Mouse (Mus musculus): ENCODE data around the gene Tub. TPM values are rescaled to one million over a fixed set of nuclear protein-coding genes. Genes with fewer than 3 reads are reported as not detected.
A peak's percentile ranks its signal among the peaks of the same experiment; 100 is the strongest.

Tub gene
- polyA plus RNA-seq, 1 experiment from 2014 or later, result 2.5 TPM

DNA sequence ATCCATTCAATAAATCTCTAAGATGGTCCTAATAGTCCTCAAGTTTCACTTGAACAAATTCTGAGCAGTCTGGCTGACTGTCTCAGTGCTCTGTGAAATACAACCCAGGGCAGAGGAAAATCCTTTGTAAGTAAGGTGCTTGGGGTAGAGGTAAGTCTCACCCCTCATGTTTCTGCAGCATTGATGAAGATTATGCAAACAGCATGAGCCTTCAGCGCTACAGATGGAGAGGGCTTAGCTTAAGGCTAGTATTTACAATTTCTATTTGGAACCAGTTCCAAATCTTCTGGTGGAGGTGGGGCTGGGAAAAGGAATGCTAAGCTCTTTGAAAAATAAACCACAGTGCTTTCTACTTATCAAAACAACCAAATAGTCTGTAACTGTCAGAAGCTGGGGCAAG, 88.8 kb downstream of the Tub start:
- Histone ChIP-seq H3K9me3 (no peaks in the 10 kb centered on the region), H3K27me3 (no peaks in the 10 kb centered on the region), H3K4me1 (no peaks in the 10 kb centered on the region), H3K4me3 (no peak overlapping the region), H3K4me2 (no peak overlapping the region), H3K36me3 (no peaks in the 10 kb centered on the region), H3K9ac (no peak overlapping the region), H3K27ac (no peak overlapping the region)
- 42% methylated on average over 1 of the region's 1 CpGs for WGBS
- no peak for ATAC-seq (ENCODE audit: insufficient number of reproducible peaks, low FRiP score, low TSS enrichment, low read depth)

DNA sequence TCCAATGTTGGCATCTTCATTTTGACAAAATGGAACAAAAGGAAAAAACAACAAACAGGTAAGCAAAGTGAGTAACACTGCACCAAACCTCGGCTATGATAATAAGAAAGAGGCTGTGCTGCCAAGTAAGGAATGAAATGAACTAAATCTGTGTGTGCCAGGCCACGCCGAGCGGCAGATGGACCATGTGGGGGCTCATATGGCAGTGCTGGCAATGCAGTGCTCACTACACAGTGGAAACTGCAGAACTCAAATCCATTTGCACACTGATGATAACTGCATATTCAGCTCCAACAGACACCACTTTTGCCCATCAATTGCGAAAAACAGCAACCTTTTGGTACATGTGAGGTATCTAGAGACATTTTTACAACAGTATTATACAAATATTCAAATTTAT, 89.3 kb downstream of the Tub start:
- H3K27me3 ChIP-seq, result no peaks in the 10 kb centered on the region
- ATAC-seq (ENCODE audit: insufficient number of reproducible peaks, low FRiP score, low TSS enrichment, low read depth), result no peak
- H3K36me3 ChIP-seq, result no peaks in the 10 kb centered on the region
- no peaks in the 10 kb centered on the region for H3K4me1 ChIP-seq
- 87% methylated on average over 5 of the region's 5 CpGs for WGBS
- no peak overlapping the region for H3K4me3 ChIP-seq
- H3K9ac ChIP-seq, result no peak overlapping the region
- no peaks in the 10 kb centered on the region for H3K9me3 ChIP-seq
- no peak overlapping the region for H3K4me2 ChIP-seq
- H3K27ac ChIP-seq, result no peak overlapping the region

DNA sequence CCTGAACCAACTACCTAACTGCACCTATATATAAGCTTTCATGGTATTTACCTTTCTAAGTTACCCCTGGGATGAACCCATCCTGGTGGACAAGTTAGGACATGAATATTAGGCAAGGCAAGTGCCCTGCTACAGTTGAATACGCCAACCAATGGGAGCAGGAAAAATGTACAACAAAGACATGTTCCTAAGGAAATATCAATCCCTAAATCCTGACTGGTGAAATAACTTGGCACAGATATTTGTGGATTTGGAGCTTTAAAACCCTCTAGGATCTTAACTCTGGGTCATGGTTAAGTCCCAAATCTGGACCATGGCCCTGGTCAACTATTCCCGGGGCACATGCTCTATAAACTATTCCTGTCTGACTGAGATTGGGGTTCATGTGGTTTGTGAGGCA, 95.7 kb downstream of the Tub start:
- H3K4me3 ChIP-seq, result no peak overlapping the region
- no peak overlapping the region for H3K9ac ChIP-seq
- 76% methylated on average over 2 of the region's 2 CpGs for WGBS
- H3K4me1 ChIP-seq, result no peaks in the 10 kb centered on the region
- no peak for ATAC-seq (ENCODE audit: insufficient number of reproducible peaks, low FRiP score, low TSS enrichment, low read depth)
- H3K27me3 ChIP-seq, result no peaks in the 10 kb centered on the region
- H3K27ac ChIP-seq, result no peak overlapping the region
- H3K4me2 ChIP-seq, result no peak overlapping the region
- H3K36me3 ChIP-seq, result no peaks in the 10 kb centered on the region
- no peaks in the 10 kb centered on the region for H3K9me3 ChIP-seq

DNA sequence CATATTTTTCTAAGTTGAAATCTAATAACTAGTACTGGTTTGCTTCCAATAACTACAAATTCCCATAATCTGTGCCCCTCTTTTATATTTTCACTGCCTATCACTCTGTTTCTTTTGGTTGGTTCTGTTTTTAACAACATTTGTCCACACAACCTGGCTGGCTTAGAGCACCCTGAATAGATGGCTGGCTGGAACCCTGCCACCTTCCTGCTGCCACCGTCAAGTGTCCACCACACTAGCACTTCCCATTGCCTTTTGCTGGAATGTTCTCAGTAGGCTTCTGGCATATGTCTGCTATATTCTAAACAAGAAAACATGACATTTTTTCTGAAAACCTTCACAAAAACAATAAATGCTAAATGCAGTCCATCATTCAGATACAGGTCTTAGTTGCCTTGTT, 100.7 kb downstream of the Tub start:
- Histone ChIP-seq H3K27ac (no peak overlapping the region), H3K4me3 (no peak overlapping the region), H3K36me3 (no peaks in the 10 kb centered on the region), H3K9me3 (no peaks in the 10 kb centered on the region), H3K4me2 (no peak overlapping the region), H3K27me3 (no peaks in the 10 kb centered on the region), H3K4me1 (no peaks in the 10 kb centered on the region), H3K9ac (no peak overlapping the region)
- no peak for ATAC-seq (ENCODE audit: insufficient number of reproducible peaks, low FRiP score, low TSS enrichment, low read depth)
- WGBS, result 80% methylated on average over 1 of the region's 1 CpGs

DNA sequence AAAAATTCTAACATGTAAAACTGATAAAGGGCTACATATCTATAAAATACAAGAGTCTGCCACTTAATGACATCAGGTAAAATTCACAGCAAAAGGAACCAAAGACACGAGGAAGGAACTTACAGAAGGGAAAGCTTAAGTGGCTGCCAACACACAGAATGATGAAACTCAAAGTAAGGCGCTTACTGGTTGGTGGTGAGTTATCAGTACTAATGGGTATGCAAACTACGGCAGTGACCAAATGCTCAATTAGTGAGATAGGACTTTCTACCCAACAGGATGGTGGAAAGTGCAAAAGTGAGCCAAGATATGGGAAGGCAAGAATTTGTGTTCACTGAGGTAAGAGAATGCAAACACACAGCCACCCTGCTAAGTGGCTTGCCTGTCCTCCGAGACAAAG, 109.4 kb downstream of the Tub start:
- H3K4me3 ChIP-seq, result no peak overlapping the region
- no peaks in the 10 kb centered on the region for H3K36me3 ChIP-seq
- no peaks in the 10 kb centered on the region for H3K9me3 ChIP-seq
- no peak for ATAC-seq (ENCODE audit: insufficient number of reproducible peaks, low FRiP score, low TSS enrichment, low read depth)
- H3K27ac ChIP-seq, result no peak overlapping the region
- no peaks in the 10 kb centered on the region for H3K27me3 ChIP-seq
- H3K4me1 ChIP-seq, result no peaks in the 10 kb centered on the region
- H3K9ac ChIP-seq, result no peak overlapping the region
- H3K4me2 ChIP-seq, result no peak overlapping the region
- 77% methylated on average over 4 of the region's 4 CpGs for whole genome bisulfite sequencing

DNA sequence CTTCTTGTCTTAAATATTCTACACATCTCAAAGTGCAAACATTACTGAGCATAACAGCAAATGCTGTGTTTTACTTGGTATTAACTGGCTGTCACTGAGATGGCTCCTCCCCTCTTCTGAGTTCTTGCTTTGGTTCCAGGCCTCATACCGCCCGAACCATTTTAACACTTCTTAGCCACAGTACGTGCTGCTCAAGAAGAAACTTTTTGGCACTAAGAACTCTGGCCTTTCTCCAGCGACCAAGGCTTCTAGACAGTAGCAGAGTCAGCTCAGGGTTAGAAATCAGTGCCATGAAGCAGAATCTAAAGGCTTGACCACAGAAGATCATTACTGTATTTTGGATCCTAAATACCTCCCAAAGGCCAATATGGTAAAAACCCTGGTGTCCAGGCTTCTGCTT, 119.5 kb downstream of the Tub start:
- no peaks in the 10 kb centered on the region for H3K27me3 ChIP-seq
- no peaks in the 10 kb centered on the region for H3K4me1 ChIP-seq
- 64% methylated on average over 4 of the region's 4 CpGs for WGBS
- no peak overlapping the region for H3K27ac ChIP-seq
- ATAC-seq (ENCODE audit: insufficient number of reproducible peaks, low FRiP score, low TSS enrichment, low read depth), result no peak
- no peak overlapping the region for H3K4me3 ChIP-seq
- H3K4me2 ChIP-seq, result no peak overlapping the region
- no peaks in the 10 kb centered on the region for H3K9me3 ChIP-seq
- H3K9ac ChIP-seq, result no peak overlapping the region
- no peaks in the 10 kb centered on the region for H3K36me3 ChIP-seq

DNA sequence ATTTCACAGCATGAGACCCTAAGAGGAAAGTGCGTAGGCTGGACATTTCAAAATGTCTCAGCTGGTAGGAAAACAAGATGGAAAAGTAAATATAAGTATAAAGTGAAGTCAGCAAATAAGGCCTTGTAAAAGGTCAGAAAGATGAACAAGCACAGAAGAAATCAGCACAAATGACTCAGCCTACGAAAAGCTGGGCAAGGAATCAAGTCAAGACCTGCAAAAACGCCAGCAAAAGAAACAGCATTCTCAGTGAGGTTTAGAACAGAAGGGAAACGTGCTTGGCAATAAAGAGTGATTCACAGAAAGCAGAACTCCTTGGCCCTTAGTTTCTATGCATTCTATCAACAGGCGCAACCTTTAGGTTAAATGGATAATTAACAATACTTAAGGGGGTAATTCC, 122.2 kb downstream of the Tub start:
- 61% methylated on average over 5 of the region's 5 CpGs for WGBS
- Histone ChIP-seq H3K27me3 (no peaks in the 10 kb centered on the region), H3K9me3 (no peaks in the 10 kb centered on the region), H3K4me3 (no peak overlapping the region), H3K4me2 (no peak overlapping the region), H3K27ac (no peak overlapping the region), H3K36me3 (no peaks in the 10 kb centered on the region), H3K4me1 (no peaks in the 10 kb centered on the region), H3K9ac (no peak overlapping the region)
- no peak for ATAC-seq (ENCODE audit: insufficient number of reproducible peaks, low FRiP score, low TSS enrichment, low read depth)

DNA sequence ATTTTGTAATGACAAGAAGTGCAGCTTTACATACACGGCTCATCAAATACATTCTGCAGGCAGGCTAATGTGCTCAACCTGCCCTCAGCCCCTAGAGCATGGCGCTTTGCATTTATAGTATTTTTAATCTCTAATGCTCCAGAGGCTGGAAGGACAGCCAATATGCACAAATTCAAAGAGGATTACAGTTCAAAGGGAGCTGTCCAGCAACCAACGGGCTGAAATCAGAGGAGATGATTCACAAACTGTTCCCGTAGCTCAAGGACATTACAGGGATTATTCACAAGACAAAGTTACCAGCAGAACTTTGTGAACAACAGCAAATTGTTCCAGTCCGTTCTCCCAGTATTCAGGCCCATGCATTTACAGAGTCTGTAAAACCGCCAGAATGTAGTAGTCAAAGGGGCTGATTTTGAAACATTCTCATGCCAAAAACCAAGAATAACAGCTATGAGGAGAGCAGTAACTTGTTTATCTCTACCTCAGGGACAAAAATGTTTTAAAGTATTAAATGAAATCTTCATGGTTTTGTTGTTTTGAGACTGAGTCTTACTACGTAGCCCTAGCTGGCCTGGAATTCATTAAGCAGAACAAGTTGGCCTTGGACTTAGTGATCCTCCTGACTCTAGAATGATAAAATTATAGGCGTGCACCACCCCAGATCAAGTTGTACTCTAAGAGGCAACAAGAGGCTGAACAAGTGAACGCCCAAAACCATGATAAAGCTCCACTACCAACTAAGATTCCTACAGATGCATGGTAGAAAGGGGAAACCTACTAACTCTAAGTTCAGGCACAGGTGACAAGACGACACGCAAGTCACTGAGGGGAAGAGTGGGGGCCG, 132.4 kb downstream of the Tub start:
- ATAC-seq (ENCODE audit: insufficient number of reproducible peaks, low FRiP score, low TSS enrichment, low read depth), result no peak
- H3K4me3 ChIP-seq, result peak overlapping the region; percentile 46
- H3K9ac ChIP-seq, result no peak overlapping the region
- H3K9me3 ChIP-seq, result no peaks in the 10 kb centered on the region
- WGBS, result 21% methylated on average over 12 of the region's 12 CpGs
- H3K4me2 ChIP-seq, result peak overlapping the region; percentile 57
- no peak overlapping the region for H3K27ac ChIP-seq
- H3K27me3 ChIP-seq, result peaks cover 22% of the 10 kb centered on the region
- H3K4me1 ChIP-seq, result peaks cover 7% of the 10 kb centered on the region
- no peaks in the 10 kb centered on the region for H3K36me3 ChIP-seq

DNA sequence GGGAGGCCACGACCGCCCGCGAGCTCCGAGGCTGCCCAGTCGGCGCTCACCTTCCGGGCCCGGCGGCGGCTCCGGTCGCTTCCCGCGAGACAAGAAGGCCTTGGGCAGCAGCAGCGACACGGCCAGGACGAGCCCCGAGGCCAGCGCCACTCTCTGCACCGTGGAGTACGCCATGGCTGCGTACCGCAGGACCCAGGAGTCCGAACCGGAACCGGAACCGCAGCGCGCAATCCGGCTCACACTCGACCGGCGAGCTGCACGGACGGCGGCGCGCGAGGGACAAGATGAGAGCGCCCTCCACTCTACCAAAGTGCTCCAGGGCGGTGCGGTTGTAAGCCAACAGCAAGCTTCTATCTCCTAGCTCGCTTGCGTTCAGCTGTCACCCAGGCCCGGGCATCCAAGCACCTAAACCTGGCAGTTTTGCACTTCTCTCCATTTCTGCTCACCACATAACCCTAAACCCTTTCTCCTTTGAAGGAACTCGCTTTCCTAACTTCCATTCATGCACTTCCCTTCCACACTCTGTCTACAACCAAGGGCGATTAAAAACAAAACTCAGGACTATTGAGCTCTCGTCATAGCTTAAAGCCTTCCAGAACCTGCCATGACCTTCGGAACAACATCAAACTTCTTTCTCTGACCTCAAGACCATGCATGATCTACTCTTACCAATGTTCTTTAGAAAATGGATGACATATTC, 133.1 kb downstream of the Tub start, which contains the start of gene Ric3:
Gene Ric3, minus strand, starts transcription at position 219 of the 700 bp plus-strand sequence.
- WGBS, result 5% methylated on average over 50 of the region's 50 CpGs
- H3K4me2 ChIP-seq, result peak within 1 kb of the TSS; percentile 57
- peaks cover 22% of the 10 kb centered on the region for H3K27me3 ChIP-seq
- H3K9ac ChIP-seq, result no peak within 1 kb of the TSS
- H3K4me3 ChIP-seq, result peak within 1 kb of the TSS; percentile 46
- peaks cover 7% of the 10 kb centered on the region for H3K4me1 ChIP-seq
- no peaks in the 10 kb centered on the region for H3K9me3 ChIP-seq
- no peaks in the 10 kb centered on the region for H3K36me3 ChIP-seq
- ATAC-seq (ENCODE audit: insufficient number of reproducible peaks, low FRiP score, low TSS enrichment, low read depth), result no peak
- no peak within 1 kb of the TSS for H3K27ac ChIP-seq

DNA sequence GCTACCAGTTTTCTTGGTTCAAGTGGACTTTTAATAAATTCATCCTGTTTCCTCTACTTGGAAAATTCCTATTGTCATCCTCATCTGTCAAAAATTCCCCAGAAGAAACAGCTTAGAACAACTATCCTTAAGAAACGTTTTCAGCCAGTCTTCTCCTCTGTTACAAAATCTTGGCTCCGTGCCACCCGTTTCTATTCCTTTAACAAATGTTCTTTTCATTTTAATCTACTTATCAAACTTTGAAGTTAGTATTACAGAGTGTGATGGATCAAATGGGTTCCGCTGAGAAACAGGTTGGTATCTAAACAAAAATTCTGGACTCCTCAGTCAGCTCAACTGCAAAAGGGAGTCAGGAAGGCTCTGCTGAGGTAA, 133.7 kb downstream of the Tub start:
- H3K36me3 ChIP-seq, result no peaks in the 10 kb centered on the region
- no peak overlapping the region for H3K27ac ChIP-seq
- no peak for ATAC-seq (ENCODE audit: insufficient number of reproducible peaks, low FRiP score, low TSS enrichment, low read depth)
- H3K4me3 ChIP-seq, result no peak overlapping the region
- WGBS, result 74% methylated on average over 4 of the region's 4 CpGs
- H3K27me3 ChIP-seq, result peaks cover 22% of the 10 kb centered on the region
- H3K9me3 ChIP-seq, result no peaks in the 10 kb centered on the region
- no peak overlapping the region for H3K9ac ChIP-seq
- H3K4me2 ChIP-seq, result no peak overlapping the region
- peaks cover 7% of the 10 kb centered on the region for H3K4me1 ChIP-seq
